Mouse (Mus musculus) thymus, adult 2 months (tissue): ENCODE data around the gene Psap.

Experiments
- CTCF ChIP-seq: fragments of 200-500 bp; IDR thresholded peaks from 2 replicates; pipeline ENCODE4 v1.5.1; 2012; ENCODE audit warnings: mild to moderate bottlenecking, control low read depth, low read length, moderate library complexity, borderline replicate concordance; ENCODE audit not compliant: control insufficient read depth, poor library complexity, insufficient read depth; ENCODE audit errors: extremely low read depth
- POLR2A ChIP-seq: fragments of 200-500 bp; IDR thresholded peaks from 2 replicates; pipeline ENCODE4 v1.6.1; 2012; ENCODE audit warnings: mild to moderate bottlenecking, low read length, control low read depth, moderate library complexity; ENCODE audit not compliant: control insufficient read depth, poor library complexity, insufficient read depth; ENCODE audit errors: extremely low read depth

DNA sequence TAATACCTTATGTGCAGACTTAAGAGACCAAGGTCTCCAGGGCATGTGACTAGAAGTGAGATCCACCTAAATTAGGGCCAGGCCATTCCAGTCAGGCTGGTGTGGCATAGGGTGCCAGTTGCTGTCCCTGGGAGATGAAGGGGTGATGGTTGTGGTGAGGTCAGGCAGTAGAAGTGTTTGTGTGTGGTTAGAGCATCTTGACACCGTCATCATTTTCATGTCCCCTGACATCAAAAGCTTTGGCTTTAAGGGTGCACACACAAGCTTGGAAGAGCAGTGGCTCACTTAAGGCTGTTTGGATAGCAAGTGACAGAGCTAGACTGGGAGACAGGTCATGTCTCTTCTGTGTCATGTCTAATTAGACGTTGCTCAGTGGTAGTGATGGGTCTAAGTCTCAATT, 10.3 kb downstream of the Psap start:
- no peak for TF ChIP-seq POLR2A
- no peak for TF ChIP-seq CTCF
